Mouse (Mus musculus): ENCODE results near the gene Ankrd55.

The Ankrd55 gene

DNA sequence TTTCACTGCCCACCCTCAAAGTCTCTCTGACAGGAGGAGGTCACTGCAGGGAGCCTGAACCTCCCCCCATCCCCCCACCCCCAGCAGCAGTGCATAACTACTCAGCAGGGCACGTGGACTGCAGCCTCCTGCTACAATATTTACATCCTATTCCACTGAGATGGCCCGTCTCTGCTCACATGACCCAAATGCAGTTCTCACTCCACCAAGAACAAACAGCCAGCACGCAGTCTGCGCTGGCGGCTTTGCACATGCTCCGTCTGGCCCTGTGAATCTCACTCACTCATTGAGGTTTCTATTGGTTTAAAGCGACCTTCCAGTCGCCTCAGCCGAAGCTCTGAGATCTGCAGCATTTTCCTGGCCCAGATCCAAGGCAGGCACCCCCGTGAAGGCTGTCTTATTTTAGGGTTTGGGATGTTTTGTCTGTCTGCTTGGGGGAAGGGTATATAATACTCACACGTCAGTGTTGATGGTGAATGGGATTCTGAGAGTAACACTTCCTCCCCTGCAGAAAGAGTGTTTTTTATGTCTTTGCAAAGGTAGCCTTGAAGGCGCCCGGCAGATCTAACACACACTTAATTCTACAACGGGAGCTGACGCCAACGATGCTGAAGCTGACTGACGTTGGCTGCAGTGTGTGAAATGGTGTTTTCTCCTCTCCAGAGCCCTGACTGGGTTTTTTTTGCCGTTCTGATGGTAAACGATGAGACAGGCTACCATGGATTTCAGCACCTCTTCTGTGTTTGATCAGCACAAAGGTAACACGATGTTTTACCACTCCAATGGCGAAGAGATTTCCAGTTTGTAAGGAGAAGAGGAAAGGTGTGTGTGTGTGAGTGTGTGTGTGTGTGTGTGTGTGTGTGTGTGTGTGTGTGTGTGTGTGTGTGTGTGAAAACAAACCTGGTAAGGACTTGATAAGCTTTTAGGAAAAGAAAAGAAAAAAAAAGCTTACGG, at the start of gene Ankrd55:
Gene Ankrd55 (plus strand): TSS at position 227 of the 954 bp plus-strand sequence.
- peak; percentile 77 to 87 for DNase-seq (ENCODE audit: low spot score in 2 of 2)

DNA sequence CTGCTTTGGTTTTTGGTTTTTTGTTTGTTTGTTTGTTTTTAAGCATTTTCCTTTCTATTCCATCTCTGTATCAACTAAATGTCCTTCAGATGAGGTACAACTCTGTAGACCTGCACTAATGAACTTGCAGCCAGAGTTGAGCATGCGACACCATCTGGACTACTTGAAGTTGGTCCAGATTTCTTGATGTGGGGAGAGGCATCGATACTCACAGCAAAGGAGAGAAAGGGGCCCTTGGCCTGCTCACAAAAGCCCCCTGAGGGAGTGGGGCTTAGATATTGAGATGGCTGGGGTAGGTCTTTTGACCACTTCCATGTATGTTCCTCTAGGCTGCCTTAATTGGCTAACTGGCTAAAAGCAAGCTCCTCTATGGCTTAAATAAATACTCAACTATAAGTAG, 49.0 kb upstream of the Ankrd55 start:
- DNase-seq (ENCODE audit: low spot score in 2 of 2) = no peak

DNA sequence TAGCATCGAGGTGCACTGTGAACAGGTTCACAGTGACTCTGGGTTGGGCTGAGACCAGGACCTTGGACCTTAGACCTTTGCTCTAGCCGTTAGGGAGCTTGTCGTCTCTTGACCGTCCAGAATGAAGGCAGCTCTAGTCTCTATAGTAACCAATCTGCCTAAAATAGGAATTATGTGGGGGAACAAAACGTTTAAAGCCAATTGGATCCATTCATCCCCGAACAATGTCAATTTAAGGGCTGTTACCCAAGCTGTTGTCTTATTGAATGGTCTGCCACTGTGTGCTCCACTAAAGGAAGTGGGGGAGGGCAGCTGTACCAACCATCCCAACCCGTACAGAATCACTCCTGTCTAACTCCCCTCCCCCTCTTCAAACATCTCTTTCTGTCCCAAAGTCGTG, 46.8 kb upstream of the Ankrd55 start:
- DNase-seq (ENCODE audit: low spot score in 2 of 2) = no peak

DNA sequence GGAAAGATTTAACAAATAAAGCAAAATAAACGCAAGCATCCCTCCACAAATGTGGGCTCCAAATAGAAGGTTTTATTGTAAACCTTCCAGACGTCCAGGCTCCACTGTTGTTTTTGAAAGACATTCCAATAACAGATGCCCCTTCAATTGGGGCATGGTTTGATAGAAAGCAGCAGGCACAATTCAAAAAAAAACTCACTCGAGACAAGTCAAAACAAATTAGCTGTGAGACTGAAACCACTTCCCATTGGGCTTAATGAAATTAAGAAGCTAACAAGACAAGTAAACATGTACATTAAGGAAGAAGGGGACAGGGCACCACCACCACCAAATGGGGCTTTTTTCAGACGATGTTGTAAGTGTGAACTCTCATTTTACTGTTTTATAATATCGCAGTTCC, 43.1 kb upstream of the Ankrd55 start:
- no peak for DNase-seq (ENCODE audit: low spot score in 2 of 2)

DNA sequence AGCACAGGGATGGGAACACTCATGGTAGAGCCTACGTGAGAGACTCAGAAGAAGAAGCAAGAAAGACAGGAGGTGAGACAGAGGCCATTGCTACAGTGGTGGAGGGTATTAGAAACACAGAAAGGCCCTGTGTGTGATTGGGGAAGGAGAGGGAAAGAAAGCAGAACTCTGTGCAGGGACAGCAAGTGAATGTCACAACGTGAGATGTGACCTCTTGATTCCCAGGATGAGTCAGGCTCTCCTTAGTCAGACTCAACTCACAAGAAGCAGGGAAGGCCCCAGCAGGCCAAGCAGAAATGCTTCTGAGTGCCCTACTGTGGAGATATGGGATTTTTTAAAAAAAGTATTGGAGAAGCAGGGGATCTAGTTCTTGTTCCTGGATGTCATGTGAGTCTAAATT, 36.8 kb upstream of the Ankrd55 start:
- no peak for DNase-seq (ENCODE audit: low spot score in 2 of 2)

DNA sequence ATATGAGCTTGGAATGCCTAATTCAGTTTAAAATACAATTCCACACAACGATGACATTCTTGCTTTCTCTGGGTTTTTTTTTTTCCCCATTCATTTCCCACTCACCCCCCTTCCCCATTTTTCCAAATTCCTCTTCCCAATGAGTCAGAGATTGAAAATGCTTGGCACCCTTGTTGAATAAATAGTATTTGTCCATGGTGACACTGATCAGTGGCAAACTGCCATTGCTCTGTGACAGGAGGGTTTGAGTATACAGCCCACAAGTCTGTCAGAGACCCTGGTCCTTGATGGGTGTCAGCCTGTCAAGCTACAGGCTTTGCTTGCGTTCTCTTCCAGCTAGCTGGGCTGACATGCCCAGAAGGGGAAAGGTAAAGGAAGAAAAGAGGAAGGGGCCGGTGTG, 36.2 kb upstream of the Ankrd55 start:
- no peak for DNase-seq (ENCODE audit: low spot score in 2 of 2)

DNA sequence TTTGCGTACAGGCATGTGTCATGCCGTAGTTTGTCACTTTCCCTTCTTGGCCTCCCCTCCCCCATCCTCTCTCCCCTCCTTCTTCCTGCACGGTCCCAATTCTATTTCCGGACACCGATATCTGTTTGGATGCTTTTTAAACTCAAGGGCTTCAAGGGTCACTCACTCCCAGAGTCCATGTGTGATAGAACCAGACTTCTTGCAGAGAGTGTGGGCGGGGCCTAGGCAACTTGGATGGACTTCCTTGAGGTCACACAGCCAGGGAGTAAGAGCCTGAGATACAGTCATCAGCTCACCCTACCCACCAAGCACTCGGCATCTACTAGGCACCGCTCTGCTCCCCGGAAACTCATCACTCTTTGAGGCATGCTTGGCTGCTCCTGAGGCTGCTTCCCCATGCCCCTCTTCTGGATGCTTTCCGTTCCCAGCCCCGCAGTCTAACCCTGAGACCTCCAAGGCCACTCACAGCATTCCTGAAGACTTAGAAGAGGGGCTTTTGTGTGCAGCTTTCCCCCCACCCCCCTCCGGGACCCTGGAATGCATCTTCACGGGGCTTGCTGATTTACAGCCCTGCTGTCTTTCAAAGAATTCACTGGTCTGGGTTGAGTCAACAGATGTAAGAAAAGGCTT, 35.1 kb upstream of the Ankrd55 start:
- no peak for DNase-seq (ENCODE audit: low spot score in 2 of 2)

DNA sequence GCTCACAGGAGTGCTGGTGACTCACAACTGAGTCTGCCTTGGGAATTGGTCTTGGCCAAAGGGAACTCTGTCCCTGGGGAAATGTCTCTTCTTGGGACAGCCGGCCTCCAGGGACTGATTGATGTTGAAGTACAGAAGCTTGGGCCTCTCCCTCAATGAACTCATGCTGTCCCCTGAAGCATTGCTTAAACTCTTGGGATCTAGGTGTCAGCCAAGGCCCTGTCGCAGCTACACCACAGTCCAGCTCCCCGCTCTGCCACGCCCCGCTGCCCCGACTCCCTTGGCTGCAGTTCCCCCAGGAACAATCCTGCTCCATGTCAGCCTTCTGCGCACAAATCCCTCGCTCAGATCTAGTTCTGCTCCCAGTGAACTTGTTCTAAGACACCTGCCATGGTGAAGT, 34.1 kb upstream of the Ankrd55 start:
- no peak for DNase-seq (ENCODE audit: low spot score in 2 of 2)

DNA sequence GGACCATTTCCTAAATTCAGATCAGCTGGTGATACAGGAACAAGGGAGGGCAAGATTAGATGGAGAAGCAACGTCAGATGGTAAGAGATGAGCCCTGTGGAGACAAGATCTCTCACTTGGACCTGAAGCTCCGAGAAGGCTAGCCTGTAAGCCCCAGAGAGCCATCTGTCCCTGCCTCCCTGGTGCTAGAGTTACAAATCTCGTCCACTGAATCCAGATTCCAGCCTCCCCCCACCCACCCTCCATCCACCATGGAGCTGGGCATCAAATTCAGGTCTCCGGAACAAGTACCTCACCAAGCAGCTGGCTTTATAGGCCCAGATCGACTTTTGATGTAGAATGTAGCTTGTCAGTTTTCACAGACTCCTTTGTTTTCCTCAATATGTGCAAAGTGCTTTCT, 32.4 kb upstream of the Ankrd55 start:
- no peak for DNase-seq (ENCODE audit: low spot score in 2 of 2)

DNA sequence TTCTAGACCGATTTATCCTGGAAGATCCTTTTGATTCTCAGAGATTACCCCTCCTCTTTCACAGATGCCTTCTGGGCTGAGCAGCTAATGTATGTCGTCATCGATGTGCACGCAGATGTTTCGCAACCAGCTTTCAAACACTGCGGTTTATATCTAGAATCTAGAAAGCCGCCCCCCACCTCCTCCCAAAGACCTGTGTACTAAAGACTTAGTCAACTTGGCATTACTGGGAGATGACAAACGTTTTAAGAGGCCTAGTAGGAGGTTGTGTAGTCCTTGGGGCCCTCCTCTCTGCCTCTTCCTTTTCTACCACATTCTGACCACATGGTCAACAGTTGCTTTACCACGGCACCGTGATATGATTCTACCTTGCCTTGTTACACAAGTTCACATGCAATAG, 29.8 kb upstream of the Ankrd55 start:
- no peak for DNase-seq (ENCODE audit: low spot score in 2 of 2)

DNA sequence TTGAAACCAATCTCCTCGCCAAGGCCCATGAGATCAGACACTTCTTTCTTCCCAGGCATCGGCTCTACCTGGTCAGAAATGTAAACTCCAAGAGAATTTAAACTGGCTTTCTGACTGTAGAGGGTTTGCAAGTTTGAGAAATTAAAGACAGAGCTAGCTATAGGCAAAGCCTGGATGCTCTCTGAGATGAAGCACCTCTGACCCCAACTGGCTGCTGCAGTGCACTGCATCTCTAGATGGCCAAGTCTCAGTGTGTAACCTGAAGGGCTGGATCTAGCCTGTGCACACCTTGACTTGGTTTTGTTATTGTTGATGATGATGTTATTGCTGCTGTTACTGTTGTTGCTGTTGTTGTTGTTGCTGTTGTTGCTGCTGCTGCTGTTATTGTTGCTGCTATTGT, 28.9 kb upstream of the Ankrd55 start:
- DNase-seq (ENCODE audit: low spot score in 2 of 2) = peak; percentile 70 to 75

DNA sequence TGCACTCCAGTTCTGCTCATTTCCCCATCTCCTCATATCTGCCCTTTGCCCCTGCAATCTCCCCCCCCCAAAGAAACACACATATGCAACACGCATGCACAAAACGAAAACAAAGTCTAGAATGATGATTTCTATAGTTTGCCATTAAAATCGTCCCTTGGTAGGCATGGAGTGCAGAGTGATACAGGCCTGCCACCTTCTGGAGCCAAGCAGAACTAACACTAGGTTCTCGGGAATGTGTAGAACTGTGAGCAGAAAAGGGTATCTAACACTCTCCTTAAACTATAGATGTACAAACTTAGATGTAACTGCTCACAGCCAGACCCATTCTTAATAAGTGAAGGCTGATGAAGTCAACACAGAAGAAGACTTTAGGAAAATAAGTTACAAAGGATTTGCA, 23.6 kb upstream of the Ankrd55 start:
- peak; percentile 46 to 60 for DNase-seq (ENCODE audit: low spot score in 2 of 2)

DNA sequence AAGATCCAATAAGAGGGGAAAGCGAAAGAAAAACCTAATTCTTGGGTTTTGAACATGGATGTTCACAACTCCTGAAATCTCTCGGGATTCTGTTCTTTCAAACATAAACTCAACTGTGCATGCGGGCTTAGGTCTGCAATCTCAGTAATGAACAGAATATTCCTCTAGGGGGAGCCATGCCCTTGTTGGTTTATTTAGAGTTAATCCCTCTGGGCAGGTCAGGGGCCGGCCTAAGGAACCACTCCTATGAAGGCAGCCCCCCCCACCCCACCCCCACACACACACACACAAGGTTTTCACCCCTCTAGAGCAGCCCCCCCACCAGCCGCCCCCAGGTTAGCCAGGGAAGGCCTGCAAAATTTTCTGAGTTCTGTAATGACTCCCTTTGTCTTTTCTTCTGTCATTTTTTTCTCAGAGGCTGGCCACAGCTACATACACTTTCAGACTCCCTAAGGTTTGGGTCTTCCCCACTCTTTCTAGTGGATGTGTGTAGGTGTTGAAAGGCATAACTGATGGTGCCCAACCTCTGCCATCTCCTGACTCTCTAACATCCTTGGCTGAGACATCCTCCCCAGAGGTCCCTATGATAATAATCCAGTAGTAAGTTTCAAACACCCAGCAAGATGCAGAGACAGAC, 16.2 kb upstream of the Ankrd55 start:
- no peak for DNase-seq (ENCODE audit: low spot score in 2 of 2)

DNA sequence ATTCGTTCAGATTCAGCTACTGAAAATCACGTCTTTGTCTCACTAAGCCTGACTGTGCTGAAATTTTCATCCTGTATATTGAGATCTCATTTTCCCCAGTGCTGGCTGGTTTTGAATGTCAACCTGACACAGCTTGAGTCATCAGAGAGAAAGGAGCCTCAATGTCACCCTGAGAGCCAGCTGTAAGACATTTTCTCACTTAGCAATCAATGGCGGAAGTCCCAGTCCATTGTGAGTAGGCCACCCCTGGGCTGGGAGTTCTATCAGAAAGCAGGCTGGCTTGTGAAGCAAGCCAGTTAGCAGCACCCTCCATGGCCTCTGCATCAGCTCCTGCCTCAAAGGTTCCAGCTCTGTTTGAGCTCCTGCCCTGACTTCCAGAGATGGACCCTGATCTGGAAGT, 13.6 kb upstream of the Ankrd55 start:
- DNase-seq (ENCODE audit: low spot score in 2 of 2) = no peak

DNA sequence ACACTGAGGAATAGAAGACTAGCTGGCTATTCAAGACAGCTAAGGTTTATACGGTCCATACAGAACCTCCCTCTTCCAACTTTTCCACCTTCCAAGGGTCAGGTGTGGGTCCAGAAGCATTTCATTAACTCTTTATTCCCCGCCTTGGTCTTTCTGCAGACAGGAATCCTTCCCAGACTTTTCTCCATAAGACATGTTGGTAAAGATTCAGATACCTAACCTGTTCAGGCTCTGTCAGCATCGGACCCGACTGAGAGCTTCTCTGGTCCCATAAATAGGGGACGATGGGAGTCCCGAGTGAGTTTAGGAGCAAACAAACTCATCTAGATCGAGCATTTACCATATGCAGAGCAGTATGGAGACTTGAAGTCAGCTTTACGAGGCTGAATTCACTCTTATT, 12.3 kb upstream of the Ankrd55 start:
- no peak for DNase-seq (ENCODE audit: low spot score in 2 of 2)

DNA sequence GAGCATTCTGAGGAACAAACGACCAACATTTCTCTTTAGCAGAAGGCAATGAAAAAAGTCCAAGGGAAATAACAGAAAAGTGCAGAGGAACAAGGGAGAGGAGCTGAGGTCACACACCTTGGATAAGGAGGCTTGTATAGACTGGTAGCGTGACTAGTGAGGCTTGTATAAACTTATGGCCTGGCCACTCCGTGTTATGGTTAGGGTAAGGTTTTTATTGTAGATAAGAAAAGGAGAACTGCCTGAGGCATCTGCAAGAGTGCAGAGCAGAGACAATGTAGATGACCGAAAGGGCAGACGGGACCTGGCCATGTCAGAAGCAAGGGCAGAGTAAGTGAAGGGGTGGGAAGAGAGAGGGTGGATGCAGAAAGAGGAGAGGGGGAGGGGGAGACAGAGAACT, 10.7 kb upstream of the Ankrd55 start:
- DNase-seq (ENCODE audit: low spot score in 2 of 2) = no peak

DNA sequence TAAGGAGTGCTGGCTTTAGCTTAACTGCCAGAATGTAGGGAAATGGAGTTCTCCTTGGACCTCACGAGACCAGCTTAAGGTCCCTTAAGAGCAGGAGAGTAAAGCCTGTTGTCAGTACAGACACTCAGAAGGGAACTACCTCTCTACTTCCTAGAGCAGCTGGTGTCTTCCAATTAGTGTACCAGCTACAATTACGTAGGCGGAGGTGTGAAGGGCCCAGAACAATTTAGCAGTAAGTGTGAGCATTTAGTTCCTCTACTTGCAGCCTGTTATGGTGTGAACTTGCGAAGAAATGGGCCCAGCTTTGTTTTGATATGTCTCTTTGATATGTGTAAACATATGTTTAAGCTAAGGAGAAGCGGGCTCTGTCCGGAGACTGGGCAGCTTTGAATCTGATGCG, 10.0 kb upstream of the Ankrd55 start:
- peak; percentile 26 to 53 for DNase-seq (ENCODE audit: low spot score in 2 of 2)

DNA sequence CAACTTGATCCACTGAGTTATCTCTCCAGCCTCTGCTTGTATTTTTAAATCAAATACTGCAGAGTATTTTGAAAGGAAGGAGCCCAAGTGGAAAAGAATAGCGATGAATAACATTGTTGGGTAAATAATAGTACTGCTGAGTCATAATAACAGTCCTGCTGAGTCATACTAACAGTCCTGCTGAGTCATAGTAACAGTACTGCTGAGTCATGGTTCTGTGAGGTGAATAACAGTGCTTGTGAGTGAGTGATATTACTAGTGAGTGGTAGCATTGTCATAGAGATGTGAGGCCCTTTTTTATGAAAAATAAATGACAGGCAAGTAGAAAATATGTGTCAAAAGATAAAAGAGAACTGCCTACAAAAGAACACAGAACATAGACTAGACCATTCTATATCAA, 1.1 kb upstream of the Ankrd55 start:
- DNase-seq (ENCODE audit: low spot score in 2 of 2) = no peak

DNA sequence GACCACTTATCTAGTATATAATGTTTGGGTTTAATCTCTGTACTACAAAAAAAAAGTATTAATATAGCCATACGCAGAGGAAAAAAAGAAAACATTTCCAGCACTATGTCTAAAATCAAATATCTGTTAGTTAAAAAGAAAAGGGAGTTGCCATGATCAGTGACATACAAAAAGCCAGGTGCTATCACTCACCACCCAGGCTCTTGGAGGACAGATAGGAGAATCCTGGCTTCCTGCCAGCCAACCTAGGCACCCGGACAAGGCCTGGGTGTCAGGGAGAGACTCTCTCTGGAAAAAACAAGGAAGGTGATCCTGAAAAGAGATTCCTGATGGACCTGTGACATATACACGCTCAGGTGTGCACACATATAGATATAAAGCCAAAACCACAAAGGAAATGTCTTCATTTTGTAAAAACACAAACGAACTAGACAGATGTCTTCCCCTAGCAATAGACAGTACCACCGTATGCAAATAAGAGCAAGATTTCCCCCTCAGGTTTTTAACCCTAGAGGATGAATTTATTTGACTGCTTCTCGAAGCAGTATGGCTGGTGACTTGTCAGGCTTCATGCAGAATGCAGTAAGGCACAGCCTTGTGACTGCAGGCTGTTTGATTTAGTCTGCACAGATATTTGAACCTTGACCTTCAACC, 553 bp upstream of the Ankrd55 start:
- no peak for DNase-seq (ENCODE audit: low spot score in 2 of 2)

DNA sequence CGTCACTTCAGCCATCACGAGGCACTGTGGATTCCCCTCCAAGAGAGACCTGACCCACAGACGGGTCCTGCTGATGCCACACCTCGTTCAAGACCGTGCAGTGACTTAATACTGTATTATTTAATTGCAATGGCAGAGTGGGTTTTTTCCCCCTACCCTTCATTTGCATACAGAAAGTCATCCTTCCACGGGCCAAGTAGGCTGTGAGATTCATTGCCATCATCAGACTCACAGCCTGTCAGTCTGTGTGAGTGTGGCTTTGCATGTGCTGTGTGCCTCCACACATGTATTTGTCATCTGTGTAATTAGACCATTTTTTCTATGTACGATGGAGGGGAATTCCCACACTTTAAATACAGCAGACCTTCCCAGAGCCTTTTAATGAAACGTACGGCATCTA, 1.1 kb downstream of the Ankrd55 start:
- no peak for DNase-seq (ENCODE audit: low spot score in 2 of 2)

DNA sequence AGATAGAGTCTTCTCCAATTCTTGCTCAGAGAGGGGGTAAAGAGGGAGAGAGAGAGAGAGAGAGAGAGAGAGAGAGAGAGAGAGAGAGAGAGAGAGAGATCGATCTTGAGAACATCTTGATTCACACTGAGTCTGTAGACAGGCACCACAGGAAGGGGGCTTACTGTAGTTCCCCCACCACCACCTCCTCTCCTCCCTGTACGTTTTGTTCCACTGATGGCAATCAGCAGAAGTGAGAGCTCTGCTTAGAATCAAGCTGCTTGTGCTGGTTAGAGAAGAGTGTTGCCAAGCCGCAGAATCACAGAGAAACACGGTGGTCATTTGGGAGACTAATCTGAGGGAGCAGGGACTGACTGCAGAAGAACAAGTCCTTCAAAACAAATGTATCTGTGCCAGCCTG, 1.7 kb downstream of the Ankrd55 start:
- DNase-seq (ENCODE audit: low spot score in 2 of 2) = peak in 1 of 2 experiments; percentile 27

DNA sequence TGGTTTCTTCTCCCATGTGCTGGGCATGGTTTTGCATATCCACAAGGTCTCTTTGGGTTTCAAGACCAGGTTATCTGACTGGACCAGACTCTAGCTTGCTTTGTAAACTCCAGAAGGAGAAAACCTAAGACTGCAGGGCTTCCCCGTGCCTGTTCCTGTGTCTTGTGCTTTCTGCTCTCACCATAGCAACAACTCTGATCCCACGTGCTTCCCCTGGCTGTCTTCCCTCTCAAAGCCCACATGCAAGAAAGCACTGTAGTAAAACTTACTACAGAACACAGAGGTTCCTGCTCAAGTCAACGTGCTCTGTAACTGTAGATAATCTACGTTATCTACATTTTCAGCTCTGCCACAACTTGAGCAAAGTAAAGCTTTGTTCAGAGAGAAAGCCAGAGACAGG, 4.2 kb downstream of the Ankrd55 start:
- DNase-seq (ENCODE audit: low spot score in 2 of 2) = peak; percentile 74 to 82
